Comparison of ENCODE assay signal across 8 mouse cellular contexts in the genomic region with DNA sequence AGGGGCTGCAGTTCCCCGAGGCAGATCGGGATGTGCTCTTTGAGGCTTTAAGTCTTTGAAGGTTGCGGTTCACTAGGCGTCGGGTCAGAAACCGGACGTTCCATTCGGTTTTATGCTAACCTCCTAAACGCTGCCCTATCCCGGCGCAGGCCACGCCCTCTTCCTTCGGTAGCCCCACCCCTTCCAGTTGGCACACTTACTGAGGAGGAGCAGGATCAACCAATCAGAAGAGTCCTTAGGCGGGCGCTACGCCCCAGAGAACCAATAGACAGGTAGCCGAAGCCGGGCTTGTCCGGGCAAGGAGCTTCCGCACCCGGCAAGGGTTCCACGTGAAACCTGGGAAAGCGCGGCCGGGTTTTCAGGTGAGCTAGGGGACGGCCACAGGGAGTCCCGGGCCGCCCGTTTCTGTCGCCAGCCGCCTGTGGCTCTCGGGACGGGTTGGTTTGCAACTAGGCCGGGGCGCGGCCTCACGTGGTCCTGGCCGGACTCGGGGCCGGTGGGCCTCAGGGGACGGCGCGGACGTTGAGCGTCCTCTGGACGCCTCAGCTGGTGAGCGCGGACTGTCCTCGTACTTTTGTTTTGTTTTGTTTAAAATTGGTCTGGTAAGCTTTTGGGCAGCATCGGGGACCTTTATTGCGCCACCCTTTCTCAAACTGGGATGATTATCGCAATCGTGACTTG. TPM values are rescaled to one million over a fixed set of nuclear protein-coding genes. Genes with fewer than 3 reads are reported as not detected.
DNase-seq lines count a peak whose midpoint lies in the region; ATAC-seq and TF ChIP-seq lines count a peak whose summit lies in the region.

A gene (plus strand): TSS at position 202 of the 681 bp plus-strand sequence.

- H3K4me3 ChIP-seq in forebrain, embryonic 10.5 days = peak within 1 kb of the TSS; percentile 92
- H3K4me3 ChIP-seq in heart, embryonic 15.5 days = peak within 1 kb of the TSS; percentile 100
- peak within 1 kb of the TSS; percentile 94 to 96 for H3K4me3 ChIP-seq in liver, embryonic 14.5 days (ENCODE audit: insufficient read depth in 1 of 2, low read depth in 2 of 2, low read length in 2 of 2)
- peak within 1 kb of the TSS; percentile 88 for H3K4me3 ChIP-seq in neural tube, embryonic 11.5 days (ENCODE audit: low read depth, low read length)
- H3K4me3 ChIP-seq in stomach, postnatal 0 days (ENCODE audit: low read depth, low read length) = peak within 1 kb of the TSS; percentile 83

- peak within 1 kb of the TSS; percentile 92 for H3K27ac ChIP-seq in forebrain, embryonic 10.5 days
- H3K27ac ChIP-seq in heart, embryonic 15.5 days = peak within 1 kb of the TSS; percentile 77
- H3K27ac ChIP-seq in liver, embryonic 14.5 days = no peak within 1 kb of the TSS
- H3K27ac ChIP-seq in neural tube, embryonic 11.5 days (ENCODE audit: low read depth, low read length) = no peak within 1 kb of the TSS
- H3K27ac ChIP-seq in stomach, postnatal 0 days (replicated peaks) = peak within 1 kb of the TSS; percentile 70

- H3K9ac ChIP-seq in heart, embryonic 15.5 days = peak within 1 kb of the TSS; percentile 79
- peak within 1 kb of the TSS; percentile 80 for H3K9ac ChIP-seq in liver, embryonic 14.5 days (replicated peaks)
- H3K9ac ChIP-seq in neural tube, embryonic 11.5 days (ENCODE audit: low read length) = peak within 1 kb of the TSS; percentile 76
- peak within 1 kb of the TSS; percentile 80 for H3K9ac ChIP-seq in stomach, postnatal 0 days (ENCODE audit: low read length)

- H3K4me1 ChIP-seq in forebrain, embryonic 10.5 days = peaks cover 23% of the 10 kb centered on the region
- H3K4me1 ChIP-seq in heart, embryonic 15.5 days (replicated peaks) = peaks cover 18% of the 10 kb centered on the region
- peaks cover 14 to 15% of the 10 kb centered on the region in 2 experiments; a peak in 3 of 4 replicates for H3K4me1 ChIP-seq in liver, embryonic 14.5 days (replicated peaks; ENCODE audit: control insufficient read depth in 2 of 2, insufficient read depth in 2 of 2, low read length in 1 of 2)
- H3K4me1 ChIP-seq in neural tube, embryonic 11.5 days (ENCODE audit: control insufficient read depth, insufficient read depth, low read length) = peaks cover 5% of the 10 kb centered on the region
- no peaks in the 10 kb centered on the region; the same call in 1 of the 2 replicates for H3K4me1 ChIP-seq in stomach, postnatal 0 days (replicated peaks; ENCODE audit: control insufficient read depth, insufficient read depth)

- TF ChIP-seq CTCF in liver, embryonic 14.5 days (IDR thresholded peaks at IDR 0.05; ENCODE audit: low read depth) = no peak
- TF ChIP-seq CTCF in stomach, postnatal 0 days (IDR thresholded peaks at IDR 0.05; ENCODE audit: low read depth) = no peak

- peak; percentile 99 for ATAC-seq in heart, embryonic 15.5 days (replicated peaks; ENCODE audit: insufficient number of reproducible peaks, insufficient read depth, low FRiP score, low read depth)
- ATAC-seq in liver, embryonic 14.5 days (ENCODE audit: insufficient read depth) = peak; percentile 95
- ATAC-seq in neural tube, embryonic 11.5 days (ENCODE audit: insufficient read depth, low FRiP score, low TSS enrichment) = peak; percentile 98
- peak; percentile 99 for ATAC-seq in stomach, postnatal 0 days (ENCODE audit: low FRiP score, low TSS enrichment)

- H3K27me3 ChIP-seq in forebrain, embryonic 10.5 days (ENCODE audit: poor library complexity, severe bottlenecking) = no peaks in the 10 kb centered on the region
- H3K27me3 ChIP-seq in heart, embryonic 15.5 days = no peaks in the 10 kb centered on the region
- no peaks in the 10 kb centered on the region for H3K27me3 ChIP-seq in liver, embryonic 14.5 days (ENCODE audit: control insufficient read depth, insufficient read depth, low read length)
- no peaks in the 10 kb centered on the region for H3K27me3 ChIP-seq in neural tube, embryonic 11.5 days (ENCODE audit: control insufficient read depth, insufficient read depth, low read length)
- no peaks in the 10 kb centered on the region for H3K27me3 ChIP-seq in stomach, postnatal 0 days (ENCODE audit: control insufficient read depth, insufficient read depth, low read length)

- peak within 1 kb of the TSS; percentile 90 for H3K4me2 ChIP-seq in heart, embryonic 15.5 days
- peak within 1 kb of the TSS; percentile 96 for H3K4me2 ChIP-seq in liver, embryonic 14.5 days (ENCODE audit: low read depth)
- H3K4me2 ChIP-seq in neural tube, embryonic 11.5 days (ENCODE audit: low read depth) = peak within 1 kb of the TSS; percentile 71
- peak within 1 kb of the TSS; percentile 88 for H3K4me2 ChIP-seq in stomach, postnatal 0 days (replicated peaks; ENCODE audit: low read depth)

- H3K36me3 ChIP-seq in forebrain, embryonic 10.5 days (replicated peaks) = peaks cover 17% of the 10 kb centered on the region
- no peaks in the 10 kb centered on the region; the same call in 1 of the 2 replicates for H3K36me3 ChIP-seq in heart, embryonic 15.5 days
- no peaks in the 10 kb centered on the region; the same call in 1 of the 2 replicates for H3K36me3 ChIP-seq in liver, embryonic 14.5 days (replicated peaks; ENCODE audit: control insufficient read depth, insufficient read depth, low read depth)
- peaks cover 2% of the 10 kb centered on the region; the same call in 1 of the 2 replicates for H3K36me3 ChIP-seq in neural tube, embryonic 11.5 days (ENCODE audit: control insufficient read depth, insufficient read depth, low read length)
- no peaks in the 10 kb centered on the region for H3K36me3 ChIP-seq in stomach, postnatal 0 days (ENCODE audit: control insufficient read depth, insufficient read depth, low read length)

- WGBS in forebrain, embryonic 10.5 days = under 1% methylated on average over 53 of the region's 53 CpGs
- 2% methylated on average over 53 of the region's 53 CpGs for WGBS in heart, embryonic 15.5 days
- WGBS in liver, embryonic 14.5 days (ENCODE audit: insufficient replicate concordance) = 3% methylated on average over 53 of the region's 53 CpGs
- under 1% methylated on average over 53 of the region's 53 CpGs for WGBS in neural tube, embryonic 11.5 days
- under 1% methylated on average over 53 of the region's 53 CpGs for WGBS in stomach, postnatal 0 days

- H3K9me3 ChIP-seq in forebrain, embryonic 10.5 days = no peaks in the 10 kb centered on the region
- no peaks in the 10 kb centered on the region for H3K9me3 ChIP-seq in heart, embryonic 15.5 days (replicated peaks)
- no peaks in the 10 kb centered on the region for H3K9me3 ChIP-seq in liver, embryonic 14.5 days (ENCODE audit: control insufficient read depth, low read length)
- H3K9me3 ChIP-seq in neural tube, embryonic 11.5 days (ENCODE audit: control insufficient read depth, low read length) = no peaks in the 10 kb centered on the region
- no peaks in the 10 kb centered on the region for H3K9me3 ChIP-seq in stomach, postnatal 0 days (ENCODE audit: control insufficient read depth, low read length)

- peak; percentile 92 to 95 for DNase-seq in CD8-positive naive resting alpha-beta T cell, adult 2 months (ENCODE audit: low read depth in 2 of 2, low spot score in 2 of 2)
- peak; percentile 99 for DNase-seq in c-Kit-positive CD71-negative TER-119-negative erythroid progenitor cells, embryonic 14.5 days (ENCODE audit: low read depth)
- peak; percentile 96 for DNase-seq in forebrain, embryonic 10.5 days (ENCODE audit: extremely low spot score, low spot score)
- DNase-seq in kidney, postnatal 25 days = peak; percentile 100
- DNase-seq in liver, embryonic 14.5 days (ENCODE audit: low read depth in 3 of 3, low spot score in 3 of 3) = peak; percentile 97 to 98 (median 98)
- DNase-seq in neural tube, embryonic 11.5 days (ENCODE audit: low spot score) = peak; percentile 96
- peak; percentile 98 for DNase-seq in stomach, postnatal 0 days (ENCODE audit: low spot score)

- no peak for TF ChIP-seq EP300 in liver, embryonic 14.5 days (IDR thresholded peaks at IDR 0.05; ENCODE audit: low read depth)
- peak; percentile 36 for TF ChIP-seq EP300 in stomach, postnatal 0 days (optimal IDR thresholded peaks at IDR 0.05)

RNA-seq across cellular contexts. Expression of the gene that starts here (rescaled TPM):
- polyA plus RNA-seq in forebrain, embryonic 10.5 days (2016; fragmentation: Nextera tagmentation; extraction: Ambion mirVana) = 80.2 and 81.1 TPM in 2 replicates
- 26.8 and 32.9 TPM in 2 replicates for polyA plus RNA-seq in heart, embryonic 15.5 days (2015; fragmentation: Nextera tagmentation; extraction: Ambion mirVana)
- polyA plus RNA-seq in liver, embryonic 14.5 days (2012; rRNA removed) = 10.6 and 14.0 TPM in 2 replicates
- polyA plus RNA-seq in liver, embryonic 14.5 days (2014; fragmentation: Nextera tagmentation; extraction: Ambion mirVana) = 12.6 and 15.0 TPM in 2 replicates
- polyA plus RNA-seq in neural tube, embryonic 11.5 days (2014; fragmentation: Nextera tagmentation; extraction: Ambion mirVana) = 49.1 and 52.5 TPM in 2 replicates
- polyA plus RNA-seq in stomach, postnatal 0 days (2015; fragmentation: Nextera tagmentation; extraction: Ambion mirVana) = 25.8 and 27.0 TPM in 2 replicates

Comparison
In these comparisons a context has a peak if more than half of its experiments do, and no peak if none do; other contexts are left out.
1. H3K27ac ChIP-seq: peak in forebrain, embryonic 10.5 days (single experiment), heart, embryonic 15.5 days (single experiment) and stomach, postnatal 0 days (single experiment); none in liver, embryonic 14.5 days (single experiment) and neural tube, embryonic 11.5 days (single experiment).
2. Peak in every context shown above with its lines, with median percentiles within 50 percentile points of each other: DNase-seq, H3K4me3 ChIP-seq, ATAC-seq, H3K4me2 ChIP-seq and H3K9ac ChIP-seq.